8 mouse cellular contexts compared by ENCODE assay signal in the genomic region with DNA sequence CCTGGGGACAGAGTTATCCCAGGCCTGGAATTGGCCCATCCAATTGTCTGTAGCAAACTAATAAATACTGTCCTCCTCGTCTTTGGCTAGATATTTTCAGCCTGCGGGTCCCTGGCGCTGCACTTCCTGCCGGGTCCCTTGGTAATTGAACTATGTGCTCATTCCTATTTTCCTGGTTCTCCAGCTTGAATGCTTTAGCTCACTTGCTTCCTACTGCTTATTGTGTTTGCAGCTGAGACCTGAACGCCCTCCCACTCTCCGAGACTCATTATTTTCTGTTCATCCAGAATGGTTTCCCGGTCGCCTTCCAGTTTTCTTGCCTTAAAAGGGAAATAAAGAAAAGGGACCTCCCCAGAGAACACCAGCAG.
DNase-seq lines count a peak whose midpoint lies in the region; ATAC-seq and TF ChIP-seq lines count a peak whose summit lies in the region.

No protein-coding gene starts in this region.

- WGBS in lung, postnatal 0 days: 68% methylated on average over 8 of the region's 8 CpGs
- WGBS in hindbrain, postnatal 0 days: 29% methylated on average over 8 of the region's 8 CpGs

- H3K9ac ChIP-seq in lung, postnatal 0 days (replicated peaks; ENCODE audit: low read depth): no peak overlapping the region
- H3K9ac ChIP-seq in hindbrain, postnatal 0 days (replicated peaks; ENCODE audit: low read length): no peak overlapping the region

- TF ChIP-seq CTCF in lung, postnatal 0 days (IDR thresholded peaks at IDR 0.05): no peak
- no peak for TF ChIP-seq CTCF in hindbrain, postnatal 0 days (IDR thresholded peaks at IDR 0.05; ENCODE audit: low read depth)

- DNase-seq in cerebellum, adult 8-10 months: peak; percentile 36
- no peak for DNase-seq in cerebellum, adult 18-20 months
- no peak for DNase-seq in lung, postnatal 0 days (ENCODE audit: low spot score)
- no peak for DNase-seq in lung, postnatal 4 days
- no peak for DNase-seq in hindbrain, postnatal 0 days (ENCODE audit: low spot score)
- DNase-seq in skeletal muscle tissue, adult 2 months (ENCODE audit: low read depth, low spot score): peak; percentile 26
- no peak for DNase-seq in thymus, postnatal 0 days (ENCODE audit: low spot score)

- no peak overlapping the region for H3K4me2 ChIP-seq in lung, postnatal 0 days (replicated peaks; ENCODE audit: low read depth, low read length)
- H3K4me2 ChIP-seq in hindbrain, postnatal 0 days (ENCODE audit: low read depth, low read length): no peak overlapping the region

- no peaks in the 10 kb centered on the region for H3K27me3 ChIP-seq in lung, postnatal 0 days (replicated peaks; ENCODE audit: insufficient read depth, low read length)
- H3K27me3 ChIP-seq in hindbrain, postnatal 0 days (ENCODE audit: insufficient read depth, low read length): no peaks in the 10 kb centered on the region

- H3K4me1 ChIP-seq in lung, postnatal 0 days (ENCODE audit: insufficient read depth, low read depth, low read length): no peaks in the 10 kb centered on the region; the same call in 1 of the 2 replicates
- H3K4me1 ChIP-seq in hindbrain, postnatal 0 days (ENCODE audit: insufficient read depth, low read length): peaks cover 6% of the 10 kb centered on the region; the same call in 1 of the 2 replicates

- no peak for ATAC-seq in lung, postnatal 0 days
- no peak for ATAC-seq in hindbrain, postnatal 0 days
- ATAC-seq in CD4-positive, CD25-positive, alpha-beta regulatory T cell, adult 4 months: no peak

- peak overlapping the region; percentile 17; the same call in 1 of the 2 replicates for H3K27ac ChIP-seq in lung, postnatal 0 days (ENCODE audit: low read length)
- 0 out of 2 replicates have a peak overlapping the region, but pooled peaks have one; percentile 3 for H3K27ac ChIP-seq in hindbrain, postnatal 0 days

- no peaks in the 10 kb centered on the region for H3K36me3 ChIP-seq in lung, postnatal 0 days (ENCODE audit: insufficient read depth, low read length)
- no peaks in the 10 kb centered on the region for H3K36me3 ChIP-seq in hindbrain, postnatal 0 days (ENCODE audit: insufficient read depth, low read length)

- no peaks in the 10 kb centered on the region for H3K9me3 ChIP-seq in lung, postnatal 0 days (ENCODE audit: low read length)
- no peaks in the 10 kb centered on the region for H3K9me3 ChIP-seq in hindbrain, postnatal 0 days (ENCODE audit: low read length)

- H3K4me3 ChIP-seq in lung, postnatal 0 days (ENCODE audit: low read depth, low read length): no peak overlapping the region
- no peak overlapping the region for H3K4me3 ChIP-seq in hindbrain, postnatal 0 days (ENCODE audit: low read length)

- no peak for TF ChIP-seq EP300 in lung, postnatal 0 days (IDR thresholded peaks at IDR 0.05)

Comparison
In these comparisons a context has a peak if more than half of its experiments do, and no peak if none do; other contexts are left out.
1. DNase-seq: peak in cerebellum, adult 8-10 months (single experiment) and skeletal muscle tissue, adult 2 months (single experiment); none in cerebellum, adult 18-20 months (0 of 2), lung, postnatal 0 days (single experiment), lung, postnatal 4 days (0 of 2), hindbrain, postnatal 0 days (single experiment) and thymus, postnatal 0 days (single experiment).